Mouse (Mus musculus) liver, postnatal 0 days (tissue): Measurements from ENCODE around the gene 1110008L16Rik. TPM values are rescaled to one million over a fixed set of nuclear protein-coding genes. Genes with fewer than 3 reads are reported as not detected.
"Not testable (repeated sequence)": the region's sequence is repeated elsewhere in the genome, so short reads cannot be mapped to it uniquely, and the experiment has no call there.

ENCODE experiments used
- ATAC-seq: fragments of 200-750 bp; cut with Nextera tagmentation; 2 replicates; pipeline ENCODE4 v1.8.0; 2017; ENCODE audit warnings: mild to moderate bottlenecking, moderate library complexity
- DNase-seq: peaks from one replicate; pipeline ENCODE4 v3.0.0-alpha.2; 2016
- H3K27ac ChIP-seq: fragments of 300-500 bp; sonication (generic); 2 replicates; pipeline ENCODE4 v1.5.1; 2014; ENCODE audit warnings: antibody characterized with exemption, moderate library complexity, mild to moderate bottlenecking, low read depth
- H3K27me3 ChIP-seq: fragments of 300-500 bp; sonication (generic); 2 replicates; pipeline ENCODE4 v1.6.1; 2014; ENCODE audit warnings: low read length, control low read depth, mixed read lengths; ENCODE audit not compliant: insufficient read depth
- H3K36me3 ChIP-seq: fragments of 300-500 bp; sonication (generic); replicated peaks from 2 replicates; pipeline ENCODE4 v1.6.1; 2014; ENCODE audit warnings: mild to moderate bottlenecking, control low read depth, low read length, moderate library complexity, mixed read lengths; ENCODE audit not compliant: insufficient read depth
- H3K4me1 ChIP-seq: fragments of 300-500 bp; sonication (generic); 2 replicates; pipeline ENCODE4 v1.6.1; 2014; ENCODE audit warnings: antibody characterized with exemption, mild to moderate bottlenecking, control low read depth; ENCODE audit not compliant: insufficient read depth
- H3K4me2 ChIP-seq: fragments of 300-500 bp; sonication (generic); 2 replicates; pipeline ENCODE4 v1.6.1; 2014; ENCODE audit warnings: low read depth, mild to moderate bottlenecking, low read length, moderate library complexity, mixed read lengths
- H3K4me3 ChIP-seq: fragments of 300-500 bp; sonication (generic); 2 replicates; pipeline ENCODE4 v1.5.1; 2014; ENCODE audit warnings: low read depth, low read length
- H3K9ac ChIP-seq: fragments of 300-500 bp; sonication (generic); replicated peaks from 2 replicates; pipeline ENCODE4 v1.6.1; 2014; ENCODE audit warnings: mild to moderate bottlenecking, moderate library complexity
- H3K9me3 ChIP-seq: fragments of 300-500 bp; sonication (generic); 2 replicates; pipeline ENCODE4 v1.6.1; 2016; ENCODE audit warnings: mild to moderate bottlenecking, control low read depth, low read length, mixed read lengths
- CTCF ChIP-seq: sonication (generic); IDR thresholded peaks from 2 replicates; pipeline ENCODE4 v1.5.1; 2016; ENCODE audit warnings: antibody characterized with exemption, low read depth
- EP300 ChIP-seq: IDR thresholded peaks from 2 replicates; pipeline ENCODE4 v1.6.1; 2016; ENCODE audit warnings: antibody characterized with exemption, low read depth, mild to moderate bottlenecking
- WGBS: fragments of 180-500 bp; shearing (Covaris S2); extraction: QIAGEN DNeasy Blood & Tissue Kit; methylation state at CpG from one replicate; pipeline ENCODE4 v1.1.7; 2014; ENCODE audit not compliant: insufficient replicate concordance; 5-methylcytosine and 5-hydroxymethylcytosine counted together
- polyA plus RNA-seq: library from polyadenylated mRNA; unstranded; fragments of >200 nt; fragmentation: Nextera tagmentation; extraction: Ambion mirVana; gene quantifications from 2 replicates; pipeline ENCODE4 v1.2.1, GENCODE M21; 2015

The 1110008L16Rik gene
- polyA plus RNA-seq, 1 experiment from 2014 or later: 5.5 TPM

DNA sequence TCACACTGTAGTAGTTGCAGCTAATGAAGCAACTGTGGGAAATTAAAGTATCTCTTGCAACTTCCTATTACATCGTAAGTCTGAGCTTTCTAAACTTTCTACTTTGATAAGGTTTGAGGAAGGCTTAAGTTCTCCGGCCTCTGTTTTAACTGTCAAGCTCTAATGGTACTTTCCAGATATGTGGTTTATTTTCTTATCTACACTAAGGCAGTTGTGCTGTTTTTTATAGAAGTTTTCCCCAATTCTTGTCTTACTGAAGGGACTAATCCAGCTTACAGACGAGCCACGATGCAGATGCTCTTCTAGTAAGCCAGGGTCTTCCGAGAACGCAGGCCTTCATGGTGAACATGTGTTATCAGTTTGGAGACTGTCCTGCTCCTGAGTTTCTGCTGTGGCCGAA lies 30.0 kb downstream of the 1110008L16Rik start:
- H3K9ac ChIP-seq: no peak overlapping the region
- peak; percentile 27; the same call in 1 of the 2 replicates for ATAC-seq
- H3K27ac ChIP-seq: no peak overlapping the region
- H3K4me1 ChIP-seq: no peaks in the 10 kb centered on the region
- peaks cover 20% of the 10 kb centered on the region for H3K27me3 ChIP-seq
- 45% methylated on average over 7 of the region's 7 CpGs for WGBS
- no peaks in the 10 kb centered on the region for H3K9me3 ChIP-seq
- H3K36me3 ChIP-seq: 0 out of 2 replicates have a peak, but pooled peaks cover 4% of the 10 kb centered on the region
- DNase-seq: no peak
- no peak for TF ChIP-seq CTCF
- peak; percentile 81 for TF ChIP-seq EP300
- H3K4me2 ChIP-seq: no peak overlapping the region
- H3K4me3 ChIP-seq: no peak overlapping the region

DNA sequence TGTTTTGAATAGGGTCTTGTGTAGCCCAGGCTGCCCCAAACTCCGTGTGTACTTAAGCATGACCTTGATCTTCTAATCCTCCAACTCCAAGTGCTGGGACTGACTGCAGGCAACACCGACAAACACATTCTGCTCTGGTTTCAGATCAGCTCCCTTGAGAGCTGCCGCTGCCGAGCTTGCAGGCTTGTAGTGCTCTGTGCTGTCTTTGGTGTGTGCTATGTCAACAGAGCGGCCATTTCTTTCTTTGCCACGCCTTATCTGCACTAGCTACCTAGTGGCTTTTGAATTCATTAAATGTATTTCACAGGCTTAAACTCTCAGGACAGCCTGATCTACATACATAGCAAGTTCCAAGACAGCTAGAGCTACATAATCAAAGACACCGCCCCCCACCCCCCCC lies 34.3 kb downstream of the 1110008L16Rik start:
- TF ChIP-seq CTCF (no peak), EP300 (no peak)
- Histone ChIP-seq H3K9me3 (no peaks in the 10 kb centered on the region), H3K27ac (no peak overlapping the region), H3K4me1 (no peaks in the 10 kb centered on the region), H3K4me2 (no peak overlapping the region), H3K27me3 (peaks cover 29% of the 10 kb centered on the region), H3K9ac (no peak overlapping the region), H3K4me3 (no peak overlapping the region), H3K36me3 (0 out of 2 replicates have a peak, but pooled peaks cover 6% of the 10 kb centered on the region)
- no peak for DNase-seq
- ATAC-seq: no peak
- WGBS: 85% methylated on average over 7 of the region's 7 CpGs

DNA sequence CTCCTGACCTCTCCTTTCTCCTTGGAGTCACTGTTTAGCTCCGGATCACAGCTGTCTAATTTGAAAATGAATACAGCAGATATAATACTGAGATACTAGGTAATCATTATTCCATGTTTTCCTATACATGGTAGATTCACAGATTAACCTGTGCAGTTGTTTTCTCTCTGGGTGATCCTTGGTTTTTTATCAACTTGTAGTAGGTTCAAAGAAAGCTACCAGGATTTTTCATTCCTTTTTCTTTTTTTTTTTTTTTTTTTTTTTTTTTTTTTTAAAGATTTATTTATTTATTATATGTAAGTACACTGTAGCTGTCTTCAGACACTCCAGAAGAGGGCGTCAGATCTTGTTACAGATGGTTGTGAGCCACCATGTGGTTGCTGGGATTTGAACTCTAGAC lies 39.1 kb downstream of the 1110008L16Rik start:
- not testable (repeated sequence) for H3K9me3 ChIP-seq, H3K36me3 ChIP-seq, H3K4me1 ChIP-seq, ATAC-seq, DNase-seq, H3K4me3 ChIP-seq, H3K4me2 ChIP-seq, H3K27ac ChIP-seq, H3K9ac ChIP-seq
- 84% methylated on average over 1 of the region's 2 CpGs for WGBS
- H3K27me3 ChIP-seq: peaks cover 33% of the 10 kb centered on the region

DNA sequence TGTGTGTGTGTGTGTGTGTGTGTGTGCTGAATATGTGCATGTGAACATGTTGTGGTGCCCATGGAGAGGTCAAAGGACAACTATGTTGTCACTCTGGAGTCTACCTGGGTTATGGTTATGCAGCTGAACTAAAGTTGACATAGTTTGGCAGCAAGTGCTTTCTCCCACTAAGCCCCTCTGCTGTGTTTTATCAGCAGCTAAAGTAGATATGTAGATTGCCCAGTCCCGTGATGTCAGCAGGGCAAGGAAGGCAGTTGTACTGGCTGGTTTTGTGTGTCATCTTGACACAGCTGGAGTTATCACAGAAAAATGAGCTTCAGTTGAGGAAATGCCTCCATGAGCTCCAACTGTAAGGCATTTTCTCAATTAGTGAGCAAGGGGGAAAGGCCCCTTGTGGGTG lies 43.7 kb downstream of the 1110008L16Rik start:
- H3K4me1 ChIP-seq, H3K9ac ChIP-seq, DNase-seq, H3K4me3 ChIP-seq, ATAC-seq, H3K36me3 ChIP-seq, H3K27ac ChIP-seq, H3K9me3 ChIP-seq, H3K4me2 ChIP-seq: not testable (repeated sequence)
- peaks cover 38% of the 10 kb centered on the region for H3K27me3 ChIP-seq
- WGBS: 26% methylated on average over 1 of the region's 1 CpGs

DNA sequence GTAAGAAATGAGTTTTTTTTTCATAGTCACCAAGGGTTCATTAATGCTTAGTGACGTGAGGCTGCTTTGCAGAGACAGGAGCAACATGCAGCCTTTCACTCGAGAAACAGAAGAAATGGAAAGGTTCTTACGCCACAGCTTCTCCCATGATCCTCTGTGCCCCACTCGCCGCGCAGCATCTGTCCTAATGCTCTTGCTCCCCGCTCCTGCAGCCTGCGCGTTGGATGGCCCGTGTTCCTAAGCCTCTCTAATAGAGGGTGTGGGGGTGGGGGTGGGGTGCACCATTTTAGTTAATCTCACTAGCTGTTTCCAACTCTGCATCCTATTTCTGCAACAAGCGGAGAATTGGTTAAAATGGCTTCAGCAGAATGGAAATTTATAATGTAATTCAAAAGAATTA lies 44.6 kb downstream of the 1110008L16Rik start:
- no peak for DNase-seq
- TF ChIP-seq EP300: no peak
- no peak for TF ChIP-seq CTCF

DNA sequence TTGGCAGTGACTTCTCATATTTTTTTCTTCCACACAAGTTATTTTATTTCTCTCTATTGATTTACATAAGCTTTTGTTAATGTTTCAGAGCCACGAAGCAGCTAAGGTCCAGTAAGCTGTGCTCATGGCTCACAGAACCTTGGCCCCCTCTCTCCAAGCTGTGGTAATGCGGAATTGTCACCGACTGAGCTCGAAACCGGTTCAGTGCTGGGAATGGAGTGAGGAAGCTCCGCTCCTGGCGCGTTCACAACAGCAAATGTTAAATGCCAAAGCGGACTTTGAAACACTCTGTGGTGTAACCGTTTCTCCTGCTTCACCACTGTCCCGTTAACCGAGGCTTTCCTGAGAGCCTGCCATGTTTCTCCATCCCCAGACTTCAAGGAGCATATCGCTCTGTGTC lies 45.2 kb downstream of the 1110008L16Rik start:
- TF ChIP-seq EP300 (no peak), CTCF (no peak)
- WGBS: 51% methylated on average over 13 of the region's 13 CpGs
- Histone ChIP-seq H3K27me3 (peaks cover 49% of the 10 kb centered on the region), H3K4me2 (no peak overlapping the region), H3K9ac (no peak overlapping the region), H3K4me3 (no peak overlapping the region), H3K36me3 (no peaks in the 10 kb centered on the region), H3K9me3 (no peaks in the 10 kb centered on the region), H3K27ac (0 out of 2 replicates have a peak overlapping the region, but pooled peaks have one; percentile 5), H3K4me1 (no peaks in the 10 kb centered on the region; the same call in 1 of the 2 replicates)
- ATAC-seq (no peak), DNase-seq (peak; percentile 16)

More for the DNA sequence above, 44.6 kb downstream of the 1110008L16Rik start:
- Histone ChIP-seq H3K9ac (no peak overlapping the region), H3K4me1 (no peaks in the 10 kb centered on the region; the same call in 1 of the 2 replicates), H3K4me3 (no peak overlapping the region), H3K27me3 (peaks cover 45% of the 10 kb centered on the region), H3K4me2 (no peak overlapping the region), H3K9me3 (no peaks in the 10 kb centered on the region), H3K36me3 (no peaks in the 10 kb centered on the region), H3K27ac (no peak overlapping the region)
- no peak for ATAC-seq
- WGBS: 83% methylated on average over 11 of the region's 11 CpGs

DNA sequence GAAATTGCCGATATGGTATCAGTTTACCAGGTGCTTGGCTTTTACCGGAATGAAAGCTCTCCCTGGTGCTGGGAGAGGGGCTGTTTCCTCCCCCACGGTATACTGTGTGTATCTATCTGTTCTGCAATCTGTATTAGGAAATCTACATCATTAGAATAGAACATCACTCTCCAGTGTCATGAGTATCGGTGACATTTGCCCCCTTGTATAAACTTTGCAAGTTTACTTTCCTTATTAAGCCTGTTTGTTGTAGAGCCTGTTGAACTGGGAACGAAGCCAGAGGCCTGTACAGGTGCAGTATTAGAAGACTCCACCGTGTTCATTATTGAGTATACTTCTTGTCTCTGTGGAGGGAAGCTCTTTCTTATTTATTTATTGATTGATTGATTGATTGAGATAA lies 54.0 kb downstream of the 1110008L16Rik start:
- ATAC-seq (peak; percentile 91), DNase-seq (peak; percentile 35)
- TF ChIP-seq CTCF (no peak), EP300 (0 out of 2 replicates have a peak, but pooled peaks have one; percentile 35)
- Histone ChIP-seq H3K4me3 (no peak overlapping the region), H3K4me2 (no peak overlapping the region), H3K27me3 (peaks cover 69% of the 10 kb centered on the region), H3K36me3 (no peaks in the 10 kb centered on the region), H3K9ac (no peak overlapping the region), H3K9me3 (no peaks in the 10 kb centered on the region), H3K27ac (no peak overlapping the region), H3K4me1 (no peaks in the 10 kb centered on the region)
- 52% methylated on average over 6 of the region's 6 CpGs for WGBS
